Mouse (Mus musculus): ENCODE results near the gene Plcl1.

- TF ChIP-seq CTCF (IDR thresholded peaks at IDR 0.05; ENCODE audit: insufficient read depth, low read depth, low read length) (no peak), POLR2A (IDR thresholded peaks at IDR 0.05; ENCODE audit: insufficient read depth, low read depth, low read length) (no peak)
Observed at GRCm38 (mm10) chr1:55701601-55702000, 295.9 kb downstream of the Plcl1 start.
